Mouse (Mus musculus) stomach, embryonic 16.5 days (tissue): ENCODE data around the gene Adarb2. TPM values are rescaled to one million over a fixed set of nuclear protein-coding genes. Genes with fewer than 3 reads are reported as not detected.

Experiments used
- ATAC-seq: fragments of 200-750 bp; cut with Nextera tagmentation; 2 replicates; pipeline ENCODE4 v1.8.0; 2017; ENCODE audit warnings: moderate number of reproducible peaks, moderate TSS enrichment; ENCODE audit not compliant: insufficient read depth, low FRiP score
- H3K27ac ChIP-seq: fragments of 300-500 bp; sonication (generic); 2 replicates; pipeline ENCODE4 v1.5.1; 2014; ENCODE audit warnings: low read length
- H3K27me3 ChIP-seq: fragments of 300-500 bp; sonication (generic); 2 replicates; pipeline ENCODE4 v1.6.1; 2014; ENCODE audit warnings: low read length, control low read depth, mixed read lengths; ENCODE audit not compliant: control insufficient read depth, insufficient read depth
- H3K36me3 ChIP-seq: fragments of 300-500 bp; sonication (generic); 2 replicates; pipeline ENCODE4 v1.6.1; 2014; ENCODE audit warnings: low read length; ENCODE audit not compliant: control insufficient read depth, insufficient read depth
- H3K4me1 ChIP-seq: fragments of 300-500 bp; sonication (generic); 2 replicates; pipeline ENCODE4 v1.6.1; 2014; ENCODE audit warnings: low read length, control low read depth, mixed read lengths; ENCODE audit not compliant: control insufficient read depth, insufficient read depth
- H3K4me2 ChIP-seq: fragments of 300-500 bp; sonication (generic); 2 replicates; pipeline ENCODE4 v1.6.1; 2014; ENCODE audit warnings: low read depth, low read length, mixed read lengths
- H3K4me3 ChIP-seq: fragments of 300-500 bp; sonication (generic); replicated peaks from 2 replicates; pipeline ENCODE4 v1.5.1; 2014; ENCODE audit warnings: mild to moderate bottlenecking, low read length
- H3K9ac ChIP-seq: fragments of 300-500 bp; sonication (generic); 2 replicates; pipeline ENCODE4 v1.6.1; 2014; ENCODE audit warnings: low read length
- H3K9me3 ChIP-seq: fragments of 300-500 bp; sonication (generic); replicated peaks from 2 replicates; pipeline ENCODE4 v1.6.1; 2016; ENCODE audit warnings: low read length, control low read depth; ENCODE audit not compliant: control insufficient read depth
- WGBS: fragments of 180-500 bp; shearing (Covaris S2); extraction: QIAGEN DNeasy Blood & Tissue Kit; methylation state at CpG from one replicate; pipeline ENCODE4 v1.1.7; 2014; 5-methylcytosine and 5-hydroxymethylcytosine counted together
- polyA plus RNA-seq: library from polyadenylated mRNA; unstranded; fragments of >200 nt; fragmentation: Nextera tagmentation; extraction: Ambion mirVana; gene quantifications from 2 replicates; pipeline ENCODE4 v1.2.1, GENCODE M21; 2015

Adarb2 gene
- polyA plus RNA-seq, 1 experiment from 2014 or later, result 0.58 TPM

- Histone ChIP-seq H3K27me3 (no peaks in the 10 kb centered on the region), H3K4me2 (no peak overlapping the region), H3K9me3 (no peaks in the 10 kb centered on the region), H3K27ac (no peak overlapping the region), H3K9ac (no peak overlapping the region), H3K4me1 (no peaks in the 10 kb centered on the region), H3K4me3 (no peak overlapping the region), H3K36me3 (no peaks in the 10 kb centered on the region)
- ATAC-seq, result no peak
Observed at GRCm38 (mm10) chr13:8352952-8353351, 150.3 kb downstream of the Adarb2 start.

- ATAC-seq, result no peak
- WGBS, result 51% methylated on average over 1 of the region's 1 CpGs
- H3K36me3 ChIP-seq, result no peaks in the 10 kb centered on the region
- no peak overlapping the region for H3K4me3 ChIP-seq
- no peaks in the 10 kb centered on the region for H3K9me3 ChIP-seq
- H3K9ac ChIP-seq, result no peak overlapping the region
- H3K27me3 ChIP-seq, result no peaks in the 10 kb centered on the region
- H3K4me2 ChIP-seq, result no peak overlapping the region
- no peak overlapping the region for H3K27ac ChIP-seq
- H3K4me1 ChIP-seq, result no peaks in the 10 kb centered on the region
Observed at GRCm38 (mm10) chr13:8365523-8365922, 162.9 kb downstream of the Adarb2 start.

- H3K36me3 ChIP-seq, result no peaks in the 10 kb centered on the region
- no peaks in the 10 kb centered on the region for H3K27me3 ChIP-seq
- no peak overlapping the region for H3K9ac ChIP-seq
- H3K4me2 ChIP-seq, result no peak overlapping the region
- H3K9me3 ChIP-seq, result no peaks in the 10 kb centered on the region
- no peak for ATAC-seq
- H3K27ac ChIP-seq, result no peak overlapping the region
- 81% methylated on average over 4 of the region's 4 CpGs for WGBS
- H3K4me3 ChIP-seq, result no peak overlapping the region
- no peaks in the 10 kb centered on the region for H3K4me1 ChIP-seq
Observed at GRCm38 (mm10) chr13:8366087-8366486, 163.4 kb downstream of the Adarb2 start.

GRCm38 (mm10) chr13:8369868-8370387 is 167.3 kb downstream of the Adarb2 start:
- Histone ChIP-seq H3K27me3 (no peaks in the 10 kb centered on the region), H3K4me2 (no peak overlapping the region), H3K4me3 (no peak overlapping the region), H3K27ac (no peak overlapping the region), H3K4me1 (no peaks in the 10 kb centered on the region), H3K36me3 (no peaks in the 10 kb centered on the region), H3K9me3 (no peaks in the 10 kb centered on the region), H3K9ac (no peak overlapping the region)
- WGBS, result 76% methylated on average over 7 of the region's 7 CpGs
- ATAC-seq, result no peak

GRCm38 (mm10) chr13:8388541-8388940 is 185.9 kb downstream of the Adarb2 start:
- ATAC-seq, result no peak
- Histone ChIP-seq H3K36me3 (no peaks in the 10 kb centered on the region), H3K27ac (no peak overlapping the region), H3K27me3 (no peaks in the 10 kb centered on the region), H3K9ac (no peak overlapping the region), H3K4me2 (no peak overlapping the region), H3K4me3 (no peak overlapping the region), H3K4me1 (no peaks in the 10 kb centered on the region), H3K9me3 (no peaks in the 10 kb centered on the region)
- 46% methylated on average over 1 of the region's 1 CpGs for WGBS

- 74% methylated on average over 4 of the region's 4 CpGs for WGBS
- ATAC-seq, result no peak
- H3K27me3 ChIP-seq, result no peaks in the 10 kb centered on the region
- no peaks in the 10 kb centered on the region for H3K4me1 ChIP-seq
- H3K27ac ChIP-seq, result no peak overlapping the region
- H3K9me3 ChIP-seq, result no peaks in the 10 kb centered on the region
- no peaks in the 10 kb centered on the region for H3K36me3 ChIP-seq
- no peak overlapping the region for H3K9ac ChIP-seq
- H3K4me2 ChIP-seq, result no peak overlapping the region
- no peak overlapping the region for H3K4me3 ChIP-seq
Observed at GRCm38 (mm10) chr13:8400265-8401041, 197.8 kb downstream of the Adarb2 start.

- no peak overlapping the region for H3K9ac ChIP-seq
- no peaks in the 10 kb centered on the region for H3K9me3 ChIP-seq
- H3K4me1 ChIP-seq, result no peaks in the 10 kb centered on the region
- H3K27me3 ChIP-seq, result no peaks in the 10 kb centered on the region
- WGBS, result 77% methylated on average over 3 of the region's 3 CpGs
- H3K4me3 ChIP-seq, result no peak overlapping the region
- H3K27ac ChIP-seq, result no peak overlapping the region
- no peak overlapping the region for H3K4me2 ChIP-seq
- no peak for ATAC-seq
- H3K36me3 ChIP-seq, result no peaks in the 10 kb centered on the region
Observed at GRCm38 (mm10) chr13:8402324-8402873, 199.7 kb downstream of the Adarb2 start.

- WGBS, result 18% methylated on average over 6 of the region's 6 CpGs
- H3K27ac ChIP-seq, result no peak overlapping the region
- no peak overlapping the region for H3K9ac ChIP-seq
- ATAC-seq, result peak; percentile 84; the same call in 1 of the 2 replicates
- H3K4me2 ChIP-seq, result no peak overlapping the region; the same call in 1 of the 2 replicates
- H3K36me3 ChIP-seq, result no peaks in the 10 kb centered on the region
- no peaks in the 10 kb centered on the region for H3K27me3 ChIP-seq
- no peak overlapping the region for H3K4me3 ChIP-seq
- H3K9me3 ChIP-seq, result no peaks in the 10 kb centered on the region
- no peaks in the 10 kb centered on the region for H3K4me1 ChIP-seq
Observed at GRCm38 (mm10) chr13:8406020-8406419, 203.4 kb downstream of the Adarb2 start.
